Mouse (Mus musculus): ENCODE data around the gene Mesp1.

DNA sequence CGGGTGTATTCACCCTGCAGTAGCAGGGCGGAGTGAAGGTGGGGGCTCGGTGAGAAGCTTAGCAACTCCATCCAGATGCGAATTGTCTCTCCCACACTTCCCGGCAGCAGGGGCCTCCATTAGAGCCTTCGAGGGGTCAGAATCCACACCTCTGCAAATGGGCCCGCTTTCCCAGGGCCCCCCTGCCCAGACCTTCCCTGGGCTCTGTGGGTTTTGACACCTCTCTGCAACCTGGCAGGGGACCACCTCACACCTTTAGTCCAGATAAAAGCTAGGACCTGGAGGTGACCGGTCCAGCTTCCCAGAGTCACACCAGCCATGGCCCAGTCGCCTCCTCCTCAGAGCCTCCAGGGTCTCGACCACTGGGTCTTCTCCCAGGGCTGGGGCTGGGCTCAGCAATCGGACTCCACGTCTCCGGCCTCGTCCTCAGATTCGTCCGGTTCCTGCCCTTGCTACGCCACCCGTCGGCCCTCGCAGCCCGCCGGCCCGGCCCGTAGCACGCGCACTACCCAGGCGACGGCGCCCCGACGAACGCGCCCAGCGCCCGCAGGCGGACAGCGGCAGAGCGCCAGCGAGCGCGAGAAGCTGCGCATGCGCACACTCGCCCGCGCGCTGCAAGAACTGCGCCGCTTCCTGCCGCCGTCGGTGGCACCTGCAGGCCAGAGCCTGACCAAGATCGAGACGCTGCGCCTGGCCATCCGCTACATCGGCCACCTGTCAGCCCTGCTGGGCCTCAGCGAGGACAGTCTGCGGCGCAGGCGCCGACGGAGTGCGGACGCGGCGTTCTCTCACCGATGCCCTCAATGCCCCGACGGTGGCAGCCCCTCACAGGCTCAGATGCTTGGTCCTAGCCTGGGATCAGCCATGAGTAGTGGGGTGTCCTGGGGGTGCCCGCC is 17.3 kb upstream of the Mesp1 start, which contains the start of gene Mesp2:
- TF ChIP-seq POLR2A (IDR thresholded peaks at IDR 0.05; ENCODE audit: borderline replicate concordance, insufficient read depth, low read length), result no peak
- no peak for TF ChIP-seq CTCF (IDR thresholded peaks at IDR 0.05; ENCODE audit: borderline replicate concordance, insufficient read depth, low read depth, low read length)
